Mouse (Mus musculus): Measurements from ENCODE around the gene Slc39a13.

Slc39a13 gene

GRCm38 (mm10) chr2:91090827-91091226, 20.6 kb upstream of the Slc39a13 start:
- in situ Hi-C loops (cut with MseI, MboI) = no loop called here

GRCm38 (mm10) chr2:91090208-91090607, 20.0 kb upstream of the Slc39a13 start:
- in situ Hi-C loops (cut with MseI, MboI) = no loop called here

GRCm38 (mm10) chr2:91088987-91089386, 18.8 kb upstream of the Slc39a13 start:
- in situ Hi-C loops (cut with MseI, MboI) = no loop called here

DNA sequence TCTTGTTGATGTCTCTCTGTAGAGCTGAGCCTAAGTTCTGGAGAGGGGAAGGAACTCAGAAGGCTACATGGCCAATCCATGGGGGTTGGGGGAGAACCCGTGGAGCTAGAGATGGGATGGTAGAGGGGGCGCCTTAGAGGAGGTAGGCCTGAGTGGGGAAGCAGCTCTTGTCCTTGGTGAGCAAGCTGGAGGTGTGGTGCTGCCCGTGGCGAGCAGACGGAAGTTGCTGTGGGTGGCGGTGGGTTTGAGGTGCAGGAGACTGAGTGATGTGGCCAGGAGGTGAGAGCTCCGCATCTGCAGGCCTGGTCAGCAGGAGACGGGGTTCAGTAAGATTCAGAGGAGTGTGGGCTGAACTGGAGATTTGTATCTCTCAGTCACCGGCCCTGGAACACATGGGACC, 17.2 kb upstream of the Slc39a13 start:
- in situ Hi-C loops (cut with MseI, MboI) = no loop called here

- in situ Hi-C loops (cut with MseI, MboI) = no loop called here
Measured at GRCm38 (mm10) chr2:91086392-91087237, 16.4 kb upstream of the Slc39a13 start.

GRCm38 (mm10) chr2:91085494-91086391, 15.5 kb upstream of the Slc39a13 start:
- in situ Hi-C loops (cut with MseI, MboI) = no loop called here

DNA sequence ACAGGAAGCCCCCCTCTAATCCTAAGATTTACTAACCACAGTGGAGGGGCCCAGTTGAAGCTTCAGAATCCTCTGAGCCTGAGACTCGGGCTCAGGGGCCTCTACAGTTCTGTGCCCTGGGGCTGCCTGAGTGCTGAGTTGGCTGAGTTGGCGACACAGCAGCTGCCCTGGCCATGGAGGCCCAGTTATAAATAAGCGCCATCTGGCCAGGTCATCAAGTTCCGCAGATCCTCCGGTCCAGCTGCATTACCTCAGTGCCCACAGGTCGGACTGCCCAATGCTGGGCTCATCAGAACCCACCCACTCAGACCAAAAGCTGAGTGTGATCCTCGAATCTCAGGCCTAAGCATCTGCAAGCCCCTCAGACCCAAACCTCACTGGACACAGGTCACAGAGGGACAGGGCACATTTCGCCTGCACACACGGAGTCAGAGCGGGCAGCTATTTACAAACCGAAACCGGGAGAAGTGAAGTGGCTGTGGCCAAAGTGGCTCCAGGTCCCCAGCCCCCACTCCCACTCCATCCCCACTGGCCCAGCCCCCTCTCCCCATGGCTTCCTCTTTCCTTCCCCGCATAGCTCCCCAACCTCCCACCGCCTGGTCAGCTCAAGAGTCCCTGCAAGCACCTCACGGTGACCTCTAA, 14.1 kb upstream of the Slc39a13 start:
- in situ Hi-C loops (cut with MseI, MboI) = no loop called here

GRCm38 (mm10) chr2:91083366-91083940, 13.2 kb upstream of the Slc39a13 start:
- in situ Hi-C loops (cut with MseI, MboI) = no loop called here

GRCm38 (mm10) chr2:91082844-91083243, 12.6 kb upstream of the Slc39a13 start:
- in situ Hi-C loops (cut with MseI, MboI) = no loop called here

DNA sequence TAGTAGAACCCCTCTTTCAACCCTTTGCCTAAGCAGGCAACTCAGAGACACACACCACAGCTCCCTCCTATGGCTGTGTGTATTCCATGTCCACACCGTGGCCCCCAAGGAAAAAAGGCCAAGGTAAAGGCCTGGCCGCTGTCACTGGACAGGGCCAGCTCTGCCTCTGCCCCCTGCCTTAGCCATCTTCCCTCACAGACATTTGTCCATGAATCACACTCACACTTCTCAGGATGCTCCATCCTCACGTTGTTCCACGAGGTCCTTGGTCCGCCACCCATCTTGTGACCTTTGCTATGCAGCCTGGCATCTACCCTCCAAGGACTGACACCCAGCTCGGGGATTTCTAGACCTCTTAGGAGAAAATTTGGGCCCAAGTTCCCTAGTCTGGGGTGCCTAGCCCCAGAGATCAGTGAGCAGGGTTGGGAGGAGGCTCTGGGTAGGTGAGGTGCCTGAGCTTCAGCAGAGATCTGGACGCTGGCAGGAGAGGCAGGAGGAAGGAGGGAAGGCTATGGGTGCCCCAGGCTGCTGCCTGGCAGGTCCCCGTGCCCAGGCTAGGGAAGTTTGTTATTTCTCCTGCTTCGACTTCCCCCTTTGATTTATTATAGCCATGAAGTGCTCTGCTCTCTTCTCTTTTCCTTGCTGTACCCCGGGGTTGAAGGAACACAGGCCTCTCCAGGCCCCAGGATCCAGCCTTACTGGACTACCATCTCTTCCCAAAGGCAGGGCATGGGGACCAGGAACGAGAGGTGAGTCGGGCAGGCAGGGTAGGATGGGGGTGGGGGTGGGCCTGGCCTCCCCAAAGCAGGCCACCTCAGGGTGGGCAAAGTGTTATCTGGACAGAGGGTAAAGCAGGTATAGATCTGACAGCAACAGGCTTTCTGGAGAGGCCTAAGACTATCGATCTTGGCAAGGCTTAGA, 11.8 kb upstream of the Slc39a13 start, which contains the start of gene Spi1:
Spi1 (plus strand) TSS at position 616 of the 921 bp plus-strand sequence.
- in situ Hi-C loops (cut with MseI, MboI) = no loop called here

- in situ Hi-C loops (cut with MseI, MboI) = no loop called here
Measured at GRCm38 (mm10) chr2:91080784-91081513, 10.7 kb upstream of the Slc39a13 start.

DNA sequence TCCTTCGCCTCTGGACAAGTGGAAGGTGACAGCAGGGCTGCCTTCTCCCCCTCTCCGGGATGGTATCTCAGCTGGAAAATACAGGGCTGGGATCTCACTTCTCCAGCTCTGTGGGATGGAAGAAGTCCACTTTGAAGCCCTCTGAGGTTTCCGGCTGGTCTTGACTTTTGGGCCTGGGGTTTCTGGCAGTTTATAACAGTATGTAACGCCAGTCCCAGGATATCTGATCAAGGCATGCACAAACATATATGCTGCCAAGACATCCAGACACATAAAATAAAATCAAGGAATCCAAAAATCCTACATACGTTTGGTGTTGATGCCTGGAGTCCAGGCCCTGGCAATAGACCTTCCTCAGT, 8.8 kb upstream of the Slc39a13 start:
- in situ Hi-C loops (cut with MseI, MboI) = no loop called here

DNA sequence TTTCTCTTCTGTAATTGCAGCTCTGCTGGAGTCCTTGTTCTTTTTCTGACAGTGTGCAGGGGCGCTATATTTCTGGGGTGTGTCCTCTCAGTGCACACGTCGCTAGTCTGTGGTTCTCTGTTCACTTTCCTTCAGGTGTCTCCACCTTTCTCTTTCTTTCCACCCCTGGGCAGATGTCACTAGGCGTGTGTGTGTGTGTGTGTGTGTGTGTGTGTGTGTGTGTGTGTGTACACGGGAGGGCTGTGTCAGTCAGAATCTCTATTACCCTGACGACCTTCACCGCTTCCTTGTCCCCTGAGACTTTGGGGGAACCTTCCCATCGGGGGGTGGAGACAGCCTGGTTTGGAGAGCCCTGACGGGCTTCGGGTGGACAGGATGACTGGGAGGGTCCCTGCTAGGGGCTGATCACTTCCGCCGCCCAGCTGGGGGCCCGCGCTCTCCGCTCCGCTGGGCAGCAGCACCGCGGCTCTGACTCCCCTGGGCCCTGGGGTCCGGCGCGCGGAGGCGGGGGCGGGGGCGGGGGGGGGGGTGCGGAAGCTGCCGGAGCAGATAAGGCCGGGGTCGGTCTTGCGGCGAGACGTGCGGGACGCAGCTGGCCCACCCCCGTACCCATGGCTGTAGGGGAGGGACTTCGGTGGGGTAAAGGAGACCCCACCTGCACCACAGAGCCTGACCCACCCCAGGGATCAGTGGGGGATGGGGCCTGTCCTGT, 8.3 kb upstream of the Slc39a13 start:
- in situ Hi-C loops (cut with MseI, MboI) = no loop called here

- in situ Hi-C loops (cut with MseI, MboI) = no loop called here
Measured at GRCm38 (mm10) chr2:91077957-91078313, 7.7 kb upstream of the Slc39a13 start.

DNA sequence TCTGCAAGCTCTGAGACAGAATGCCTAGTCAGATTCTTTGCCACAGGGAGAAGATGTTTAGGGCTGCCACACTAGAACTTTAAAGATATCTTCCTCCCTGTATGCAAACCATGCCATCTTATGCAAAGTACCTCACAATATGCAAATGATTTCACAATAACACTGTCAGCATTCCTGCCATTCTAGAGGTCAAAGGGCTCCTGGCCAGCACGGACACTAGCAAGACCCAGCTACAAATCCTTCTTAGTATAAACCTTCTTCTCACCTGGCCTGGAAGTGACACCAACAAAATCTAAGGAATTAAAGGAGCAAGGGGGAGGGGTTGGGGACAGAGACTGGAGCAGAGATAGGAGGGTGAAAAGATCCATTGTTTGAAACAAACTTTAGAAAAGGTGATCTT, 1.9 kb upstream of the Slc39a13 start:
- in situ Hi-C loops (cut with MseI, MboI) = no loop called here

- in situ Hi-C loops (cut with MseI, MboI) = no loop called here
Measured at GRCm38 (mm10) chr2:91071059-91071458, 842 bp upstream of the Slc39a13 start.

- in situ Hi-C loops (cut with MseI, MboI) = no loop called here
Measured at GRCm38 (mm10) chr2:91069306-91070000, 764 bp downstream of the Slc39a13 start.

- in situ Hi-C loops (cut with MseI, MboI) = no loop called here
Measured at GRCm38 (mm10) chr2:91068872-91069165, 1.4 kb downstream of the Slc39a13 start.
